Mouse (Mus musculus): Measurements from ENCODE around the gene Rars. TPM values are rescaled to one million over a fixed set of nuclear protein-coding genes. Genes with fewer than 3 reads are reported as not detected.
A peak's percentile ranks its signal among the peaks of the same experiment; 100 is the strongest.
"Not testable (repeated sequence)": the region's sequence is repeated elsewhere in the genome, so short reads cannot be mapped to it uniquely, and the experiment has no call there.

Gene Rars
- polyA plus RNA-seq, 1 experiment: not detected

DNA sequence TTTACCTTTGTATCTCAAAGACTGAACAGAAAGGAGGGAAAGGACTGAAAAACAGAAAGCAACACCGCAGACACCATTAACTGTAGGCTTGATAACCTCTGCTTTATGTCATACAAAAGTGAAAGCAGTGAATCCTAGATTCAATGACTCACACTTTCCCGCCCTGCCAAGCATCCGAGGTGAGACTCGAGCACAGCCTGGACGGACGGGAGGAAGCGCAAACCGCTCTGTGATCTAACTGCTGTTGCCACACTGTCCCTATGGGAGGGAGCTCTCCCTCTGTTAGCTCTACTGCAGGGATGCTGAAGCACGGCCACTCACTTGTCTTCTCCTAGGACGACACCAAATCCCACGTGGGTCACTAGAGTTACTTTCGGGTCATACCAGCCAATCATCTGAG is 18.0 kb downstream of the Rars start:
- WGBS: 89% methylated on average over 12 of the region's 12 CpGs
- H3K4me3 ChIP-seq (ENCODE audit: insufficient read depth, low read depth, low read length): no peak overlapping the region

DNA sequence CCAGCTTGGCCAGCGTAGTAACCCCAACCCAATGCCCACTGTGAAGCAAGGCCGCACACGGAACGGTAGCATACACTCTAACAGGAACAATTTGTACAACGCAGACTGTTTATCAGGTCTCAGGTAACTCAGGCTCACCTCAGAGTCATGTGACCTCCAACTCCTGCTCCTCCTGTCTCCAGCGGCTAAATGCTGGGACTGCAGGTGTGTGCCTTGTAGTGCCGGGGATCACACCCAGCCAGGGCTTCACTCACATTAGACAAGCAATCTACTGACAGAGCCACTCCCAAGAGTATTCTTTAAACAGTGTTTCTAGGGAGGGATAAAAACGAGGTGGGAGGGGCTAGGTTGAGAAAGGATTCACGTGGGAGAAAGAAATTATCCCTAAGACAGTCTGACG is 22.8 kb downstream of the Rars start:
- Histone ChIP-seq H3K27ac (ENCODE audit: insufficient read depth, low read depth, low read length) (no peak overlapping the region), H3K4me3 (ENCODE audit: insufficient read depth, low read depth, low read length) (no peak overlapping the region), H3K4me1 (ENCODE audit: control insufficient read depth, insufficient read depth, low read length) (no peaks in the 10 kb centered on the region)
- no peak for TF ChIP-seq POLR2A (IDR thresholded peaks at IDR 0.05; ENCODE audit: insufficient read depth, low read depth, low read length)
- no peak for TF ChIP-seq CTCF (IDR thresholded peaks at IDR 0.05; ENCODE audit: insufficient read depth, low read depth, low read length)
- WGBS: 75% methylated on average over 10 of the region's 10 CpGs

More for the DNA sequence above, 18.0 kb downstream of the Rars start:
- TF ChIP-seq POLR2A (IDR thresholded peaks at IDR 0.05; ENCODE audit: insufficient read depth, low read depth, low read length) (no peak), CTCF (IDR thresholded peaks at IDR 0.05; ENCODE audit: insufficient read depth, low read depth, low read length) (no peak)
- no peaks in the 10 kb centered on the region for H3K4me1 ChIP-seq (ENCODE audit: control insufficient read depth, insufficient read depth, low read length)
- no peak overlapping the region for H3K27ac ChIP-seq (ENCODE audit: insufficient read depth, low read depth, low read length)

DNA sequence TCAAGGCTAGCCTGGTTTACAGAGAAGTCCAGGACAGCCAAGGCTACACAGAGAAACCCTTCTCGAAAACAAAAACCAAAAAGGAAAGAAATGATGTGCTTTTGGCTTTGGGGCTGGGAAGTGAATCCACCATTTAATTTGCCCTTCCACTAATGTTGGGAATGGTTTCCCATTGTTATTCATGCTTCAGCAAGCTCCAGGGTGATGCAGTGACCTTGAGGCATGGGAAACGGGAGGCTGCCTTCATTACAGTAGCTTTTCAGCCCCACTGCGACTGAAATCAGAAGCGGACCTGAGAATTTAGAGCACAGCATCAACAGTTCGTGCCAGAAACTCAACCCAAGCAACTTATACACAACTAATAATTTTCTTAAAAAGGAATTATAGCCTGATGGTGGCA is 33.0 kb downstream of the Rars start:
- TF ChIP-seq CTCF (IDR thresholded peaks at IDR 0.05; ENCODE audit: insufficient read depth, low read depth, low read length): no peak
- no peak for TF ChIP-seq POLR2A (IDR thresholded peaks at IDR 0.05; ENCODE audit: insufficient read depth, low read depth, low read length)
- Histone ChIP-seq H3K4me1 (ENCODE audit: control insufficient read depth, insufficient read depth, low read length) (peaks cover 15% of the 10 kb centered on the region), H3K4me3 (ENCODE audit: insufficient read depth, low read depth, low read length) (no peak overlapping the region), H3K27ac (ENCODE audit: insufficient read depth, low read depth, low read length) (no peak overlapping the region)
- 80% methylated on average over 5 of the region's 5 CpGs for WGBS

DNA sequence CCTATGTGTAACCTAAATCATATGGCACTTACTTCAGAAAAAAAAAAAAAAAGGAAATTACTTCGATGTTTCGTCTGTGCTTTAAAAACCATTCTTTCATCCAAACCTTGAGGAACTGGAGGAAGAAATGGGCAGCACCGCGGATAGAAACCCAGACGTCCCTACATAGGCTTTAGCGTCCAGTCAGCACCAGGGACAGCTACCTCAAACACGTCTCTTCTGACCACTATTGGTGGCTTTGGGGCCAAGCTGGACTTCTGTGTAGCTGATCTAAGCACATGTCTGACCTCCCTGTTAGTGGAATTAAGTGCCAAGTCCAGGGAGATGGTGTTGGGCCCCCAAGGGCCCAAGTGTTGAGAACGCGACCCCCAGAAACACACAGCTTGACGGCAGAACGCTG is 35.4 kb downstream of the Rars start, which contains the start of gene Fbll1:
TSS of gene Fbll1 (minus strand) at position 11 of the 400 bp plus-strand sequence.
- 4% methylated on average over 11 of the region's 11 CpGs for WGBS

DNA sequence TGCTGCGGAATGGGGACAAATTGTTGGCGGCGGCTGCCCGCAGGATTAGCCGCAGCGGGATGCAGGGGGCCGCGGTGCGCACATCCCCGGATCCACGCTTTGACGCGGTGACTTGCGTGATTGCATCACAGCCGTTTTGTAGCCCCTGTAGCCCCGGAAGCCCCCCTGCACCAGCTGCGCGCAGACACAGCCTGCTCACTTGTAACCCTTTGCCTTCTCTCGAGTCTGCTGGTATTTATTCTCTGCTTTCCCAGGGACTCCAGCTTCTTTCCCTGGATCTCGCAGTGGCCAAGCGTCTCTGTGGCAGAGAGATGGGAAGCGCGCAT is 35.8 kb downstream of the Rars start:
- WGBS: under 1% methylated on average over 23 of the region's 23 CpGs
- Histone ChIP-seq H3K27ac (ENCODE audit: insufficient read depth, low read depth, low read length) (peak overlapping the region; percentile 87), H3K4me1 (ENCODE audit: control insufficient read depth, insufficient read depth, low read length) (peaks cover 17% of the 10 kb centered on the region), H3K4me3 (ENCODE audit: insufficient read depth, low read depth, low read length) (peak overlapping the region; percentile 88)
- TF ChIP-seq CTCF (IDR thresholded peaks at IDR 0.05; ENCODE audit: insufficient read depth, low read depth, low read length): no peak
- peak; percentile 88 for TF ChIP-seq POLR2A (IDR thresholded peaks at IDR 0.05; ENCODE audit: insufficient read depth, low read depth, low read length)

More for the DNA sequence above, 35.4 kb downstream of the Rars start, which contains the start of gene Fbll1:
- H3K4me1 ChIP-seq (ENCODE audit: control insufficient read depth, insufficient read depth, low read length): peaks cover 17% of the 10 kb centered on the region
- peak within 1 kb of the TSS; percentile 87 for H3K27ac ChIP-seq (ENCODE audit: insufficient read depth, low read depth, low read length)
- peak within 1 kb of the TSS; percentile 88 for H3K4me3 ChIP-seq (ENCODE audit: insufficient read depth, low read depth, low read length)
- no peak for TF ChIP-seq CTCF (IDR thresholded peaks at IDR 0.05; ENCODE audit: insufficient read depth, low read depth, low read length)
- TF ChIP-seq POLR2A (IDR thresholded peaks at IDR 0.05; ENCODE audit: insufficient read depth, low read depth, low read length): no peak

DNA sequence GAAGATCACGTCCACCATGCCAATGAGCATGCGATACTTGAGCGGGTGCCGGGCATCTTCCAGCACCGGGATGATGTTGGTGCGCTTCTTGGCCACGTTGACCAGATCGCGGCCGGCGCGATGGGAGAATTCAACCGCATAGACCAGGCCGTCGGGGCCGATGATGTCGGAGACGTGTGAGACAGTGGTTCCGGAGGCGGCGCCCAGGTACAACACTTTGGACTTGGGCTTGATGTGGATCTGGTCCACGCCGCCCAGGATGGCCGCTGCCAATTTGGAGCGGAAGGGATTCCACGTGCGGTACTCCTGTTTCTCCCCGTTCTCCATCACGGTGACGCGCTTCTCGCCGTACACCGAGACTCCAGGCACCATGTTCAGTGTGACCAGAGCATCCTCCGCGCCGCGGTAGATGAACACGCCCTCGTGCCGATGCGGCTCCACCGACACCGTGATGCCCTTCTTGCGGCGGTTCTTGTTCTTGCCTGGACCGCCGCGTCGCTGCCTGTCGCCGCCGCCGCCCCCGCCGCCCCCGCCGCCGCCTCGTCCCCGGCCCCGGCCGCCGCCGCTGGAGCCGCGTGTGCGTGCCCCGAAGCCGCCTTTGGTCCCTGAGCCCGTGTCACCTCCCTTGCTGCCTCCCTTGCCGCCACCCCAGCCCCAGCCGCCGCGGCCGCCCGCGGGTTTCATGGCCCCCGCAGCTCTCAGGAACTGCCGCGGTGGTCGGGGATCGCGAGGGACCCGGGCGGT is 36.4 kb downstream of the Rars start:
- 1% methylated on average over 84 of the region's 86 CpGs for WGBS
- Histone ChIP-seq H3K27ac (ENCODE audit: insufficient read depth, low read depth, low read length) (peak overlapping the region; percentile 56; the same call in 1 of the 2 replicates), H3K4me1 (ENCODE audit: control insufficient read depth, insufficient read depth, low read length) (peaks cover 17% of the 10 kb centered on the region), H3K4me3 (ENCODE audit: insufficient read depth, low read depth, low read length) (peak overlapping the region; percentile 88)
- TF ChIP-seq CTCF (IDR thresholded peaks at IDR 0.05; ENCODE audit: insufficient read depth, low read depth, low read length): no peak
- TF ChIP-seq POLR2A (IDR thresholded peaks at IDR 0.05; ENCODE audit: insufficient read depth, low read depth, low read length): no peak

DNA sequence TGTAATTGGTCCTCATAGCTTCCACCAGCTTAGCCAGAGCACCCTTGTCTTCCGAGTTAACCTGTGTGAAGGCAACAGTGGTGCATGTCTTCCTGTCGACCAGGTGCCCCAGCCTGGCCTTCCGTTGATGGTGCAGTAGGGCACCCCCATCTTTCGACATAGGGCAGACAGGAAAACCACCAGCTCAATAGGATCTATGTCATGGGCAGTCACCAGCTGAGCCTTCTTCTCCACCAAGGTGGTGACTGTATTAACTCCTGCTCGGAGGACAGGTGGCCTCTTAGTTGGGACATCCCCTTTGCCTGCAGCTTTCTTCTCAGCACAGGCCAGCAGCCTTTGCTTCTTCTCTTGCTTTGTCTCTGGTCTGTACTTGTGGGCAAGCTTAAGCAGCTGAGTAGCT is 41.5 kb downstream of the Rars start:
- not testable (repeated sequence) for H3K27ac ChIP-seq (ENCODE audit: insufficient read depth, low read depth, low read length); H3K4me3 ChIP-seq (ENCODE audit: insufficient read depth, low read depth, low read length)
- 90% methylated on average over 5 of the region's 5 CpGs for WGBS
- H3K4me1 ChIP-seq (ENCODE audit: control insufficient read depth, insufficient read depth, low read length): peaks cover 12% of the 10 kb centered on the region

DNA sequence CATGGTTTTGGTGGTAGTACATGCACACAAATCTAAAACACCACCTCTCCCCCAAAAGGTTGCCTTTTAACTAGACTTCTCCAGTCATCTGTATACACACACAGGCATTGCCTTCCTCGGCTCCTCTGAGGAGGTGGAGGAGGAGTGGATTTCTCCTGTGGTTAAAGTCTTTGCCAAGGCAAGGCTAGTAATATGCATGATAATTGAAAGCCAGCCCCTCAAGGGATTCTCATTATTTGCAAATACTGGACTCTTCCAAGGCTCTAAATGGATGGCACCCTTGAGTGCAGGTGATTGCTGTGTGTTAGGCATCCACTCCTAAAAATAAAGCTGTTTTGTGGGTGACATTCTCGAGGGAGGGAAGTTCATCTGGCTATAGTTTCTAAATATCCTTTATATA is 45.9 kb downstream of the Rars start:
- TF ChIP-seq POLR2A (IDR thresholded peaks at IDR 0.05; ENCODE audit: insufficient read depth, low read depth, low read length) (no peak), CTCF (IDR thresholded peaks at IDR 0.05; ENCODE audit: insufficient read depth, low read depth, low read length) (no peak)
- no peak overlapping the region for H3K27ac ChIP-seq (ENCODE audit: insufficient read depth, low read depth, low read length)
- no peak overlapping the region for H3K4me3 ChIP-seq (ENCODE audit: insufficient read depth, low read depth, low read length)
- 37% methylated on average over 2 of the region's 2 CpGs for WGBS
- H3K4me1 ChIP-seq (ENCODE audit: control insufficient read depth, insufficient read depth, low read length): no peaks in the 10 kb centered on the region

DNA sequence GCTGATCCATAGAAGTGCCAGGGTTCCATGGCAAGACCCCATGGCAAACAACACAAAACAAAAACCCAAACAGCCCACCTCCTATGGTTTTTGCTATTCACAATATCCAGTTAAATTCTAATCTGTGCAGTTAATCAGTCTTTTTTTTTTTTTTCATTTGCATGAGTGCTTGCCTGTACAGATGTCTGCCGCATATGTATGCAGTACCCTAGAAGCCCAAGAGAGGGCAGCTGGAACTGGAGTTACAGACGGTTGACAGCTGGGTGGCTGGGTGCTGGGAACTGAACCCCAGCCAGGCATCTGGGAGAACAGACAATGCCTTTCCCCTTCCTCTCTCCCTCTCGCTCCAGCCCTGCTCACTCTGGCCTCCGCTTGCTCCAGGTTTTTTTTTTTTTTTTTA is 49.8 kb downstream of the Rars start:
- WGBS: 96% methylated on average over 4 of the region's 4 CpGs

More for the DNA sequence above, 49.8 kb downstream of the Rars start:
- H3K27ac ChIP-seq (ENCODE audit: insufficient read depth, low read depth, low read length): no peak overlapping the region
- no peak for TF ChIP-seq POLR2A (IDR thresholded peaks at IDR 0.05; ENCODE audit: insufficient read depth, low read depth, low read length)
- TF ChIP-seq CTCF (IDR thresholded peaks at IDR 0.05; ENCODE audit: insufficient read depth, low read depth, low read length): no peak
- no peak overlapping the region for H3K4me3 ChIP-seq (ENCODE audit: insufficient read depth, low read depth, low read length)
- no peaks in the 10 kb centered on the region for H3K4me1 ChIP-seq (ENCODE audit: control insufficient read depth, insufficient read depth, low read length)

Data from olfactory bulb, adult 2 months (tissue).